Mouse (Mus musculus) liver, embryonic 11.5 days (tissue): Measurements from ENCODE around the gene Slc17a4. TPM values are rescaled to one million over a fixed set of nuclear protein-coding genes. Genes with fewer than 3 reads are reported as not detected.

ENCODE experiments used
- ATAC-seq: fragments of 200-750 bp; cut with Nextera tagmentation; replicated peaks from 2 replicates; pipeline ENCODE4 v1.8.0; 2017; ENCODE audit warnings: moderate number of reproducible peaks, mild to moderate bottlenecking, moderate TSS enrichment, moderate library complexity; ENCODE audit not compliant: low FRiP score
- DNase-seq: peaks from one replicate; pipeline ENCODE4 v3.0.0-alpha.2; 2017; ENCODE audit warnings: low spot score
- H3K27ac ChIP-seq: fragments of 300-500 bp; sonication (generic); 2 replicates; pipeline ENCODE4 v1.5.1; 2014; ENCODE audit warnings: mild to moderate bottlenecking, low read depth, low read length, control low read depth
- H3K27me3 ChIP-seq: fragments of 300-500 bp; sonication (generic); replicated peaks from 2 replicates; pipeline ENCODE4 v1.6.1; 2014; ENCODE audit warnings: low read length, mixed read lengths; ENCODE audit not compliant: control insufficient read depth, insufficient read depth
- H3K36me3 ChIP-seq: fragments of 300-500 bp; sonication (generic); 2 replicates; pipeline ENCODE4 v1.6.1; 2014; ENCODE audit warnings: mild to moderate bottlenecking, low read length, moderate library complexity, mixed read lengths; ENCODE audit not compliant: control insufficient read depth, insufficient read depth
- H3K4me1 ChIP-seq: fragments of 300-500 bp; sonication (generic); replicated peaks from 2 replicates; pipeline ENCODE4 v1.6.1; 2014; ENCODE audit warnings: low read length, mixed read lengths; ENCODE audit not compliant: control insufficient read depth, insufficient read depth
- H3K4me2 ChIP-seq: fragments of 300-500 bp; sonication (generic); 2 replicates; pipeline ENCODE4 v1.6.1; 2014; ENCODE audit warnings: mild to moderate bottlenecking, control low read depth, moderate library complexity
- H3K4me3 ChIP-seq: fragments of 300-500 bp; sonication (generic); 2 replicates; pipeline ENCODE4 v1.5.1; 2014; ENCODE audit warnings: low read depth, low read length, control low read depth
- H3K9ac ChIP-seq: fragments of 300-500 bp; sonication (generic); 2 replicates; pipeline ENCODE4 v1.6.1; 2014; ENCODE audit warnings: low read depth, low read length, control low read depth
- H3K9me3 ChIP-seq: fragments of 300-500 bp; sonication (generic); 2 replicates; pipeline ENCODE4 v1.6.1; 2016; ENCODE audit warnings: low read length, inconsistent platforms, mixed read lengths; ENCODE audit not compliant: control insufficient read depth
- WGBS: fragments of 180-500 bp; shearing (Covaris S2); extraction: QIAGEN DNeasy Blood & Tissue Kit; methylation state at CpG from one replicate; pipeline ENCODE4 v1.1.7; 2014; 5-methylcytosine and 5-hydroxymethylcytosine counted together
- polyA plus RNA-seq: library from polyadenylated mRNA; unstranded; fragments of >200 nt; fragmentation: Nextera tagmentation; extraction: Ambion mirVana; gene quantifications from 2 replicates; pipeline ENCODE4 v1.2.1, GENCODE M21; 2014

Slc17a4 gene
- polyA plus RNA-seq, 1 experiment from 2014 or later: not detected

DNA sequence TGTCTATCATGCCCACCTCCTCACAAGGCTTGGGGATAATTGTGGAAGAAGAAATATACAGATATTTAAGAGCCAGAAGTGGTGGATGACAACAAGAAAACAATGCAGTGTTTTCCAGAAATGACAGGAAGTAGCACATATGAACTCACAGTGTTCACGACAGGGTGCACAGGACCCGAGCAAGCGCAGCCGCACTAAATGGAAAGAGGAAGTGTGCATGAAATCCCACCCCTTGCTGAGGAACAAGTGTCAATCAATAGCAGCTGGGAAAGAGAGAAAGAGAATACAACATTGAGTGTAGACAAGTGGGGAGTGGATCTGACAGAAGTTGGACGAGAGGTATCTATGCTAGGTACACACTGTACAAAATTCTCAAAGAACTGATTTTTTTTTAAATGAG, 3.5 kb downstream of the Slc17a4 start:
- WGBS: 58% methylated on average over 5 of the region's 5 CpGs
- no peaks in the 10 kb centered on the region for H3K36me3 ChIP-seq
- no peak overlapping the region for H3K9ac ChIP-seq
- no peak overlapping the region for H3K4me2 ChIP-seq
- H3K4me3 ChIP-seq: no peak overlapping the region
- ATAC-seq: no peak
- H3K27me3 ChIP-seq: no peaks in the 10 kb centered on the region
- peaks cover 37% of the 10 kb centered on the region for H3K4me1 ChIP-seq
- no peak overlapping the region for H3K27ac ChIP-seq
- H3K9me3 ChIP-seq: no peaks in the 10 kb centered on the region
- DNase-seq: no peak

DNA sequence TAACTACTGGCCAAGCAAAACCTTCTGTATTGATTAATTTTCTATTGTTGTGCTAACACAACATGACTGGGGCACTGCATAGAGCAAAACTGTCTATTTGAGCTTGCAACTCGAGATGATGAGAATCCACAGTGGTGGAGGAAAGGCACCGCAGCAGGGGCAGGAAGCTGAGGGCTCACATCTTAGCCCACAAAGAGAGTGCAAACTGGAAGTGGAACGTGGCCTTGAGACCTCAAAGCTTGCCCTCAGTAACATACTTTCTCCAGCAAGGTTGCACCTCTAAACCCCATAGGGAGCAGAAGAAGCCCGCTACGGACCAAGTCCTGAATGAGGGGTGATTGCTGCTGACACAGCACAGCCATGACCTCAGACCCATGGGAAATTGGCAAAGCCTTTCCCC, 4.7 kb downstream of the Slc17a4 start:
- ATAC-seq (no peak), DNase-seq (no peak)
- H3K4me1 ChIP-seq: peaks cover 32% of the 10 kb centered on the region
- no peak overlapping the region for H3K9ac ChIP-seq
- H3K27me3 ChIP-seq: no peaks in the 10 kb centered on the region
- no peaks in the 10 kb centered on the region for H3K9me3 ChIP-seq
- no peaks in the 10 kb centered on the region for H3K36me3 ChIP-seq
- WGBS: 56% methylated on average over 5 of the region's 5 CpGs
- no peak overlapping the region for H3K27ac ChIP-seq
- no peak overlapping the region for H3K4me2 ChIP-seq
- H3K4me3 ChIP-seq: no peak overlapping the region

DNA sequence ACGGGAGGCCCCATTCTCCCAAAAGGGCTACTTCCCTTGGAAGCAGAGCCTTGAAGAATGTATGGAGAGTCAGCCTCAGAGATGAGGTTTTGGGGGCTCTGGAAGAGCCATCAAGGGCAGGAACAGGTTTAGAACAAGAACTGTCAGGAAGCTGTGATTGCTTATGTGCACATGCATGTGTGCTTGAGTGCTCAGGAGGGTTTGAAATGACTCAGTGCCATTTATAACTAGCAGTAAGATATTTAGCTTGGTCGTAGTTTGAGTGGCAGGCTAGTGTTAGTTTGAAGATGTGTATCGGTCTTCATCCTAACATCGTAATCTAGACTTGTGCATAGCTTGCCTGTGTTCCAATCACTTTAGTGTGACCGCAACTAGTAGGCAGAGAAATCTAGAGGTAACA, 7.9 kb downstream of the Slc17a4 start:
- H3K4me2 ChIP-seq: no peak overlapping the region
- no peak overlapping the region for H3K9ac ChIP-seq
- H3K4me3 ChIP-seq: no peak overlapping the region
- H3K36me3 ChIP-seq: no peaks in the 10 kb centered on the region
- ATAC-seq: no peak
- no peaks in the 10 kb centered on the region for H3K9me3 ChIP-seq
- peaks cover 11% of the 10 kb centered on the region; the same call in 1 of the 2 replicates for H3K4me1 ChIP-seq
- 84% methylated on average over 5 of the region's 5 CpGs for WGBS
- no peak for DNase-seq
- H3K27ac ChIP-seq: no peak overlapping the region
- H3K27me3 ChIP-seq: no peaks in the 10 kb centered on the region

DNA sequence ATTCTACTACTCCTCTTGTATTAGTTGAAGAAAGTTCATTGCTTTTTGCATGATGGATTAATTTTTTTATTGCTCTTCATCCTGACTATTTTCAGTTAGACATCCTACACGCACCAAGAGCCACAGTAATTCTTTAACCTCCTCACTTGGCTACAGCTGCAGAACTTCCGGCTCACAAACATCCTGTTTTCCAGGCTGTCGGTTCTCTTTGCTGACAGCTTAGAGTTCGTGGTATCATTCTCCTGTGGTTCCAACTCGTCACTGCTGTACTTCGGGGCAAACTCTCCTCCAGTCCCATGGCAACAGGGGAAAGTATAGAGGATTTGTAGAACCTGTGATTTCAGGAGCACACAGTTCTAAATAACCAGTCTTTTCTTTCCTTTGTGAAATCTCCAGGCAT, 16.6 kb downstream of the Slc17a4 start:
- ATAC-seq: no peak
- WGBS: 29% methylated on average over 6 of the region's 6 CpGs
- Histone ChIP-seq H3K9ac (no peak overlapping the region), H3K4me3 (no peak overlapping the region), H3K27ac (no peak overlapping the region), H3K36me3 (no peaks in the 10 kb centered on the region), H3K27me3 (no peaks in the 10 kb centered on the region), H3K9me3 (no peaks in the 10 kb centered on the region), H3K4me1 (no peaks in the 10 kb centered on the region), H3K4me2 (no peak overlapping the region)
- no peak for DNase-seq

DNA sequence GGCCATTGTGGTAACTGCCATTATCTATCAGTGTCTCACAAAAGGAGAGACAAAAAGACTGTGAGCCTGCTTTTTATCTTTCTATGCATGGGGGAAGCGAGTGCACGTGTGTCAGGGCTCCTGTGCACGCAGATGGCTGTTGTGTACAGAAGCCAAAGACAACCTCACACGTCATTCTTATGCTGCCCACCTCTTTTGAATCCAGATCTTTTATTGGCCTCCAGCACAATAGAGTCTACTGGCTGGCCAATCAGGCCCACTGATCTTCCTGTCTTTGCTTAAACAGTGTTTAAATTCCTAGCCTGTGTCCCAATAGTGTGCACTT, 21.6 kb downstream of the Slc17a4 start:
- DNase-seq (no peak), ATAC-seq (no peak)
- Histone ChIP-seq H3K4me3 (no peak overlapping the region), H3K4me2 (no peak overlapping the region), H3K36me3 (no peaks in the 10 kb centered on the region), H3K9ac (no peak overlapping the region), H3K27ac (no peak overlapping the region), H3K27me3 (no peaks in the 10 kb centered on the region), H3K4me1 (no peaks in the 10 kb centered on the region), H3K9me3 (no peaks in the 10 kb centered on the region)
- WGBS: 37% methylated on average over 4 of the region's 4 CpGs

DNA sequence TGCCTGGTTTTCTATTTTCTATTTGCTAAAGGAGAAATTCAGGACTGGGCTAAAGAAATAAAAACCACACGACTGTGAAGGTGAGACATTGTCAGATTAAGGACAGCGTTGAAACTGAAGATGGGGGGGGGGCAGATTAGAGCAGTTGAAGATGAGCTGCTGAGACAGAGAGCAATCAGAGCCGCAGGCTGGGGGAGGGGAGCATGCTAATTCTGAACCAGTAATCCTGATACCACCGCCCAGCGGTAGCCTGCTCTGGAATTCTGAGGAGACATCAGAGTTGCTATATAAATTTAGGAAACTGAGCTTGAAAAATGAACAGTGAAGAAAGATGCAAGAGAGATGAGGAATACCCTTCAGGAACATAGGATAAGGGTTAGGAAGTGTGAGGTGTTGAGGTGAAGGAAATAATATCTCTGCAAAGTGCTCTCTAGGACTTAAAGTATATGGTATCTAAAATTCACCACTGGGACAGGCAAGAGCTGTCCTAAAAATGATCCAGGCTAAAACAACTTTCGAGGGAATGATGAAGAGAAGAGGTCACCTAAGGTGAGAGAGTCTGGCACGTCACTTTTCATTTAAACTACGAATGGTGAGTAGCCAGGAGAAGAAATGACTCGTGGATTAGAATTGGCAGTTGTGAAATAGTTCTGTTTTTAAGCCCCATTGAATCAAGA, 22.1 kb downstream of the Slc17a4 start:
- Histone ChIP-seq H3K4me2 (no peak overlapping the region), H3K4me3 (no peak overlapping the region), H3K4me1 (no peaks in the 10 kb centered on the region), H3K36me3 (no peaks in the 10 kb centered on the region), H3K27ac (no peak overlapping the region), H3K9me3 (no peaks in the 10 kb centered on the region), H3K9ac (no peak overlapping the region), H3K27me3 (no peaks in the 10 kb centered on the region)
- 42% methylated on average over 9 of the region's 9 CpGs for WGBS
- no peak for ATAC-seq
- no peak for DNase-seq

DNA sequence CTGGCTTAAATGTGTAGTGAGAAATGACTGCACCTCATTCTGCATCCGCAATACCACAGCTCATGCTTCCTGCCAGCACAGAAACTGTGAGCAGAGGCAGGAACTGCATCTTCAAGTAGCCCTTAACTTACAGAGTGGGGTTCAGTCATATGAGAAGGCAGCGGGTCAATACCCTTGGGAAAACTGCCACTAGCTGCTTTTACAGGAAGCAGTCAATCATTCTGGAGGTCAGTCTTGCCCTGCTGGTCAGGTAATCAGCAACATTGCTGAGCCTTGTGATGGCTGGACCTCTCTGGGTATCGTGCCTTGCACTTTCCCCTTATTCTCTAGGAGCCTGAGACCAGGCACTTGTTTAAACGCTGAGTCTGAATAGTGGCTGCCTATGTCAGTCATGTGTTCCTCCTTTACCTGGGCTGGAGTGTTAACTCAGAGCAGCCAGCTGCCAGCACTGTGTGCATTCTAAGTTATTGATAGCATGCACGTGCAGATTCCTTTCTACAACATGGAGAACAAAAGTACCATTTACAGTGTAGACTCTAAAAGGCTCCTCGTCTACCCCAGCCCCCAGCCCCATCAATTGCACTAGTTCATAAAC, 25.7 kb downstream of the Slc17a4 start:
- DNase-seq (no peak), ATAC-seq (no peak)
- no peaks in the 10 kb centered on the region for H3K9me3 ChIP-seq
- 67% methylated on average over 6 of the region's 6 CpGs for WGBS
- no peak overlapping the region for H3K4me3 ChIP-seq
- no peaks in the 10 kb centered on the region for H3K27me3 ChIP-seq
- no peak overlapping the region for H3K27ac ChIP-seq
- H3K4me2 ChIP-seq: no peak overlapping the region
- no peak overlapping the region for H3K9ac ChIP-seq
- H3K4me1 ChIP-seq: no peaks in the 10 kb centered on the region
- H3K36me3 ChIP-seq: no peaks in the 10 kb centered on the region

DNA sequence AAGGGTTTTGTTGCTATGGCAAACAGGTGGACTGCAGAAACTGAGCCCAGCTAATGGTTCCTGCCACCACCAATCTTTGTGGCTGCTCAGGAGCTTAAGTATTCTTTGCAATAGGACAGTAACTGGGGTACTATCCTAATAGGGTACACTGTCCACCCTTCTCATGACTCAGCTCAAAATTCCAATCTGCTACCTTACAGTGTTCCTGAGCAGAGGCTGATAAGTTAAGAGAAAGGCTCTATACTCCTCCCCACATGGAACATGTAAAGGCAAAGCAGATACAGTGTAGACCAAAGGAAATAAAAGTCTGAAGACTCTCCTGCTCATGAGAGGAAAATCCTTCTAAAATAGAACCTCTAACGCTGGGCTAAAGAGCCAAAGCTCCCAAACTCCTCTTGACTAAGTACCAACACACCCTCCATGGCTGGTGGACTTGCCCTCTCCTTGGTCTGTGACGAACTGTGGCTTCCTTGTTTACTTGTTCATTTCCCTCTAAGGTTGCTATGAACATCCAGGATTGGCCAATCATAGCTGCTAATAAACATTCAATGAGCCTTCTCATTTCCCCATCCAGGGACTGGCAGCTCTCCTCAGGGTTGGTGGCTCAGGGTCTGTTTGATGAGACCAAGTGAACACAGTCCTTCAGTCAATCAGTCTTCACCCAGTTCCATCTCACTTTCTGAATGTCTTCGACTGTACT, 27.6 kb downstream of the Slc17a4 start:
- ATAC-seq (no peak; the same call in 1 of the 2 replicates), DNase-seq (no peak)
- H3K4me1 ChIP-seq: no peaks in the 10 kb centered on the region
- H3K36me3 ChIP-seq: no peaks in the 10 kb centered on the region
- H3K27me3 ChIP-seq: no peaks in the 10 kb centered on the region
- H3K9me3 ChIP-seq: no peaks in the 10 kb centered on the region
- no peak overlapping the region for H3K27ac ChIP-seq
- 70% methylated on average over 3 of the region's 3 CpGs for WGBS
- H3K4me2 ChIP-seq: no peak overlapping the region
- H3K9ac ChIP-seq: no peak overlapping the region
- no peak overlapping the region for H3K4me3 ChIP-seq

DNA sequence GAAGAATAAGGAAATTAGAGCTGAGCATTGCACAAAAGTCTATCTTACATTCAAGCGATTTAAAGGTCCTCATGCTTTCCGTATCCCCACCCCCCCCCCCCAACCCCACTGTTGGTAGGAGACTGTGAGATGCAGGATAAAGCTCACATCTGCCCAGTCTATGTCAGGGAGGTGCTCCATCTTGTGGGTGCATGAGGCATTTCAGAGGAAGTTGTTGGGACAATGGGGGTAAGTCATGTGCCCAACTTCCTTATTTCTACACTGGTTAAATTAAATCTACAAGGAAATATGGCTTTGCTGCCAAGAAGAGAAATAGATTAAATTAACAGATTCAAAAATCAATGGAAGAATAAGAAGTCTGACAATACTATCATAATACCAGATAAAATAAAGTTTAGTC, 29.3 kb downstream of the Slc17a4 start:
- H3K4me2 ChIP-seq: no peak overlapping the region
- no peak overlapping the region for H3K4me3 ChIP-seq
- DNase-seq: no peak
- ATAC-seq: no peak
- no peak overlapping the region for H3K27ac ChIP-seq
- 23% methylated on average over 2 of the region's 2 CpGs for WGBS
- H3K36me3 ChIP-seq: no peaks in the 10 kb centered on the region
- no peaks in the 10 kb centered on the region for H3K27me3 ChIP-seq
- no peaks in the 10 kb centered on the region for H3K9me3 ChIP-seq
- H3K4me1 ChIP-seq: no peaks in the 10 kb centered on the region
- H3K9ac ChIP-seq: no peak overlapping the region
